Mouse (Mus musculus) limb, embryonic 12.5 days (tissue): ENCODE results near the gene Lif. TPM values are rescaled to one million over a fixed set of nuclear protein-coding genes. Genes with fewer than 3 reads are reported as not detected.

Experiments
- ATAC-seq: fragments of 200-750 bp; cut with Nextera tagmentation; 2 replicates; pipeline ENCODE4 v1.8.0; 2017; ENCODE audit warnings: low read depth, moderate TSS enrichment; ENCODE audit not compliant: insufficient number of reproducible peaks, insufficient read depth, low FRiP score, low TSS enrichment
- H3K27ac ChIP-seq: fragments of 300-500 bp; sonication (generic); 2 replicates; pipeline ENCODE4 v1.5.1; 2016; ENCODE audit warnings: mild to moderate bottlenecking, moderate library complexity
- H3K27me3 ChIP-seq: fragments of 300-500 bp; sonication (generic); 2 replicates; pipeline ENCODE4 v1.6.1; 2016; ENCODE audit warnings: mild to moderate bottlenecking, moderate library complexity
- H3K36me3 ChIP-seq: fragments of 300-500 bp; sonication (generic); 2 replicates; pipeline ENCODE4 v1.6.1; 2016; ENCODE audit warnings: mild to moderate bottlenecking, moderate library complexity
- H3K4me1 ChIP-seq: fragments of 300-500 bp; sonication (generic); replicated peaks from 2 replicates; pipeline ENCODE4 v1.6.1; 2016
- H3K4me2 ChIP-seq: fragments of 300-500 bp; sonication (generic); 2 replicates; pipeline ENCODE4 v1.6.1; 2016; ENCODE audit warnings: mild to moderate bottlenecking, moderate library complexity
- H3K4me3 ChIP-seq: fragments of 300-500 bp; sonication (generic); replicated peaks from 2 replicates; pipeline ENCODE4 v1.5.1; 2016; ENCODE audit warnings: mild to moderate bottlenecking
- H3K9ac ChIP-seq: fragments of 300-500 bp; sonication (generic); replicated peaks from 2 replicates; pipeline ENCODE4 v1.6.1; 2016; ENCODE audit warnings: mild to moderate bottlenecking, moderate library complexity
- H3K9me3 ChIP-seq: fragments of 300-500 bp; sonication (generic); 2 replicates; pipeline ENCODE4 v1.6.1; 2016; ENCODE audit warnings: mild to moderate bottlenecking, moderate library complexity
- WGBS: fragments of 180-500 bp; shearing (Covaris S2); methylation state at CpG from one replicate; pipeline ENCODE4 v1.1.7; 2016; 5-methylcytosine and 5-hydroxymethylcytosine counted together
- polyA plus RNA-seq: library from polyadenylated mRNA; unstranded; fragments of >200 nt; fragmentation: Nextera tagmentation; extraction: Ambion mirVana; gene quantifications from 2 replicates; pipeline ENCODE4 v1.2.1, GENCODE M21; 2016

Lif gene
- polyA plus RNA-seq, 1 experiment from 2014 or later: 0.05 TPM

DNA sequence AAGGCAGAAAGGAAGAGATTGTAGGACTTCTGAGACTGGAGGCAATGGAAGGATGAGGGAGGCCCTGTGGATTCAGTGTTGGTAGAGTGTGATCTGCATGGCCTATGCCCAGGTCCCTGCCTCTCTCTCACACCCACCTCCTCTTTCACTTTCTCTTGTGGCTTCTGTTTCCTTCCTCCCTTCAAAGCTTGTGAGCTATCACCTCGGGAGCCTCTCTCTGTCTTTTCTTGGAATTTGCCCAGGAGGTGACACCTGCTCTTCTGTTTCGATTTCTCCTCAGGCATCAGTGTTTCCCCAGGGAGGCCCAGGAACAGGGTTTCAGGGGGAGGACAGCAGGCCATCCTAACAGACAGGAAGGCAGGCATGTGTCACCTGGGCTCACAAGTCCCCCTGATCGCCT, 31.9 kb downstream of the Lif start:
- Histone ChIP-seq H3K27me3 (peaks cover 8% of the 10 kb centered on the region; the same call in 1 of the 2 replicates), H3K9ac (no peak overlapping the region), H3K4me2 (no peak overlapping the region), H3K4me1 (no peaks in the 10 kb centered on the region), H3K27ac (no peak overlapping the region), H3K36me3 (no peaks in the 10 kb centered on the region), H3K9me3 (no peaks in the 10 kb centered on the region), H3K4me3 (no peak overlapping the region)
- no peak for ATAC-seq
- WGBS: 58% methylated on average over 3 of the region's 3 CpGs

DNA sequence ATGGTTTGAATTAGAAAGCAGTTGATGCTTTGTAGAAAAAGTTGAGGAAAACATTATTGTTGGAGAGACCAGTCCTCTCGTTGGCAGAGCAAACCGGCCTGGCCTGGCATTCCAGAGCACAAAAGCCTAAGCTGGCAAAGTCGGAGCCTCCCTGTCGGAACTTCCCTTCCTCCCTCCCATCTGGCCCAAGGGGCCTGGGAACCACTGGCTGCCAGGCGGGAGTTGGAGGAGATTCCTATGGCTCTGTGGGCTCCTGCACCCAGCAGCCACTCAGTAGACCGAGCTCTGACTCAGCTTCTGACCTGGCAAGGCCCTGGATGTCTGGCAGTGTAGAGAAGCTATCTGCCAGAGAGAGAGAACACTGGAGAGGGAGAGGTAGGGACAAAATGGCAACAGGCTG, 34.3 kb downstream of the Lif start:
- Histone ChIP-seq H3K9me3 (no peaks in the 10 kb centered on the region), H3K4me3 (no peak overlapping the region), H3K4me2 (no peak overlapping the region), H3K27ac (no peak overlapping the region), H3K36me3 (no peaks in the 10 kb centered on the region), H3K27me3 (peaks cover 15% of the 10 kb centered on the region; the same call in 1 of the 2 replicates), H3K4me1 (peaks cover 7% of the 10 kb centered on the region), H3K9ac (no peak overlapping the region)
- no peak for ATAC-seq
- 76% methylated on average over 6 of the region's 6 CpGs for WGBS

DNA sequence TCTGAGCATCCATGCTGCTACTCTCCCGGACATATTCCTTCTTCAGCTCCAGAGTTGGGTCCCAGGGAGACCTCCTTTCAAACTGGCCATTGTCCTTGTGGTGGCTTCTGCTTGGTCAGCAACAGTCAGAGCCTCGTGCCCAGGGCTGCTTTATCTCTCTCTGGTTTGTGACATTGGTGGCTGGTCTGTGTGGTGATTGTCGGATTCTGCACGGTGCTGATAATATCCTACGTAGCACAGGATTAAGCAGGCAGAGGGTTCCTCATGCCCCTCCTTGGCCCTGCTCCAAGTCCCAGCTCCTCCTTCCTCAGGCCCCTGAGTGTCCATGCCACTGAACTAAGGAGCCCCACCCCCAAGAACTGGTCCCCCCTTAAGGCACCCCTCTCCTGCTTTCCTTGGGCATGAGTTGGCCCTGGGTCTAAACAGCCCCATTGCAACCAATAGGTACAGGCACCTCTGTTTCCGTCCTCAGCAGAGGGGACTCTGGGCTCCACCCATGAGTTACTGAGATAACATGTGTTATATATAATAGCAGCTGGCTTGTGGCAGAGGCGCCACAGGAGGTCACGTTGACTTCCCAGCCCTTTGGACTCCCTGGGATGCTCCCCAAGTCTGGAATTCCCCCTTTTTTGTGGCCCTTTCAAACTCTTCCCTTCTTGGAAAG, 35.0 kb downstream of the Lif start:
- no peak for ATAC-seq
- H3K27me3 ChIP-seq: peaks cover 15% of the 10 kb centered on the region; the same call in 1 of the 2 replicates
- H3K4me1 ChIP-seq: peaks cover 7% of the 10 kb centered on the region
- no peaks in the 10 kb centered on the region for H3K36me3 ChIP-seq
- H3K4me3 ChIP-seq: no peak overlapping the region
- no peak overlapping the region for H3K4me2 ChIP-seq
- H3K9ac ChIP-seq: no peak overlapping the region
- no peak overlapping the region for H3K27ac ChIP-seq
- 70% methylated on average over 8 of the region's 8 CpGs for WGBS
- no peaks in the 10 kb centered on the region for H3K9me3 ChIP-seq

DNA sequence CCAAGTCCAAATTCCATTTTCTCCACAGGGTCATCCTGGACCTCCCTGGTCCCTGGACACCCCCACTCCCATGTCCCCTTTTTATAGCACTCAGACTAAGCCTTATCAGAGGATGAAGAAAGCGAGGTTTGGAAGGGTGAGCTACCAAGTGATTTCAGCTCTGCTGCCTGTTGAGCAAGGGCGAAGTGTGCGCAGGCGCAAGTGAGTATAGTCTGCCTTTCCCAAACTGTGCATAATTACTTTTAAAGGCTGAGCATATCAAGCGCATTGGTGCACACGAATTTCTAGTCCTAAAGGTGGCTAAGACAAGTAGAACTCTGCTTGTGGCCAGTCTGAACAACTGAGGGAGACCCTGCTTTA, 35.5 kb downstream of the Lif start:
- Histone ChIP-seq H3K9ac (no peak overlapping the region), H3K36me3 (no peaks in the 10 kb centered on the region), H3K27ac (no peak overlapping the region), H3K4me3 (no peak overlapping the region), H3K9me3 (no peaks in the 10 kb centered on the region), H3K27me3 (peaks cover 15% of the 10 kb centered on the region; the same call in 1 of the 2 replicates), H3K4me2 (no peak overlapping the region), H3K4me1 (peaks cover 7% of the 10 kb centered on the region)
- 87% methylated on average over 6 of the region's 6 CpGs for WGBS
- no peak for ATAC-seq

DNA sequence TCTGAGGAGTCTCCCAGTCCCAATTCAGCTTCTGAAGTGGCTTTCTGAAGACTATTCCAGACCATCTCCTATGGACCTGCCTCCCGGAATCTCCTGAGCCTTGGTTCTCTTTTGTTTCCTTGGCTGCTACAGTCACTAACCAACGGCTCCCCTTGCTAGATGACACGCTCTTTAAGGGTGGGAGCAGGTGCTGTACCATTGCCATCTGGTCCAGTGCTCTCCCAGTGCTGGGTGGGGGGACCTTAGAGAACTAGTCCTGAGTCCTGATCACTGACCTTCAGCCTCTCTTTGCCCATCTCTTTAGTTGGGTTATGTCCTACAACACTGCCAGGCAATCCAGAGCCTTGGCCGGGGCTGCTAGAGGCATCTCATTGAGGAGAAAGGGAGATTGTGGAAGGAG, 36.1 kb downstream of the Lif start:
- ATAC-seq: no peak
- WGBS: 80% methylated on average over 4 of the region's 4 CpGs
- Histone ChIP-seq H3K4me3 (no peak overlapping the region), H3K27ac (no peak overlapping the region), H3K27me3 (peaks cover 15% of the 10 kb centered on the region; the same call in 1 of the 2 replicates), H3K4me2 (no peak overlapping the region), H3K9ac (no peak overlapping the region), H3K4me1 (peaks cover 9% of the 10 kb centered on the region), H3K36me3 (no peaks in the 10 kb centered on the region), H3K9me3 (no peaks in the 10 kb centered on the region)

DNA sequence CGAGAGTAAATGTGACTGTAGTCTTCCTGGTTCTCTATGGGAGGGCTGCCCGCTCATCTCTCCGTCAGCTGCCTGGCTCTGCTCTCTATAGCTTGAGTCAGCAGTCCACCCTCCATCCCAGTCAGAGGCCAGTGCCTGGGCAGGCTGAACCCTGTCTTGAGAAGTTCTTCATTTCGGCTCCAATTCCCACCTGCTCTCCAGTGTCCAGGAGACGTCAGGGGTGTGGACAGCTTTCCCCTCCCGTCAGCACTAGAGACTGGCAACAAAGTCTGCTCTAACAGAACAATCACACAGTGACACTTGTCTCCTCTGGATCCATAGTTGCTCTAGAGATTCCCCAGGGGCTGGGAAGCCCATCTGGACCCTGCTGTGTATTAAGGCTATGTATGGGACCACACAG, 36.7 kb downstream of the Lif start:
- Histone ChIP-seq H3K27ac (no peak overlapping the region), H3K9ac (no peak overlapping the region), H3K9me3 (no peaks in the 10 kb centered on the region), H3K27me3 (peaks cover 15% of the 10 kb centered on the region; the same call in 1 of the 2 replicates), H3K4me3 (no peak overlapping the region), H3K4me2 (no peak overlapping the region), H3K4me1 (peaks cover 14% of the 10 kb centered on the region), H3K36me3 (no peaks in the 10 kb centered on the region)
- ATAC-seq: no peak
- 83% methylated on average over 6 of the region's 6 CpGs for WGBS

DNA sequence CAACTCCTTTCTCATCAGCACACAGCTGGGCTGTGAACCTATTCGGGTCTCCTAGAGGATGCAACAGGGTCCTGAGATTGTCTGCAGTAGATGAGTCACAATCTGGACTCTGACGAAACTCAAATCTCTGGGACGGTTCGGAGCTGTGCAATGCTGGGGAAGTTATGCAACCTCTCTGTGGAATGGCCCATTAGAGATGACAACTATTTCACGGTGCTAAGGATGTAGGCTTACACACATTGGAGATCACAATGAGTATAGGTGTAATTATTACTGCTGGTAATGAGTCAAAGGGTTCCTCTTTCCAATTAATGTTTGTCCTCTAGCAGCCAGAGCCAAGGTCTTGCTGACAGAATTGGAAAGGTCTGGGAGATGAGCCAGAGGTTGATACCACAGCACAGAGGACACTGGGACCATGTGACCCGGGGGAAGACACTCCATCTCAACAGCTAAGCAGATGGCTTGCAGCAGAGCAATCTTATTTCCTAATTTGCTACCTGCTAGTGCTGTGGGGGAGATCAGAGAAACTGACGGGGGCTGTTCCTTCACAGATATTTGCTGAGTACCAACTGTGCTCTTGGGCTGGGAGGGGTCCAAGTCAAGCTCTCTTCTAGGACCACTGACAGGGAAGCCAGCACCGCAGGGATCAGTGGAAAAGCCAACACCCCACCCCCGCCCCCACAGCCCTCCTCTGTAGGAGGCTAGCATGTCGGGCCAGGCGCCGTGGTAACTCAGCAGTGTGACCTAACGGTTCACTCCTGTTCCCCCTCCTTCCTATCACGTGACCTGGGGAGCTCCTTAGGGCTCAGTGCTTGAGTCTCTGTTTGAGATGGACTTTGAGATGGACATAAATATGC, 37.4 kb downstream of the Lif start:
- H3K4me1 ChIP-seq: peaks cover 20% of the 10 kb centered on the region
- ATAC-seq: no peak
- H3K4me2 ChIP-seq: 0 out of 2 replicates have a peak overlapping the region, but pooled peaks have one; percentile 15
- H3K27me3 ChIP-seq: peaks cover 15% of the 10 kb centered on the region; the same call in 1 of the 2 replicates
- no peak overlapping the region for H3K27ac ChIP-seq
- no peaks in the 10 kb centered on the region for H3K9me3 ChIP-seq
- no peaks in the 10 kb centered on the region for H3K36me3 ChIP-seq
- H3K4me3 ChIP-seq: no peak overlapping the region
- 39% methylated on average over 14 of the region's 14 CpGs for WGBS
- H3K9ac ChIP-seq: no peak overlapping the region

DNA sequence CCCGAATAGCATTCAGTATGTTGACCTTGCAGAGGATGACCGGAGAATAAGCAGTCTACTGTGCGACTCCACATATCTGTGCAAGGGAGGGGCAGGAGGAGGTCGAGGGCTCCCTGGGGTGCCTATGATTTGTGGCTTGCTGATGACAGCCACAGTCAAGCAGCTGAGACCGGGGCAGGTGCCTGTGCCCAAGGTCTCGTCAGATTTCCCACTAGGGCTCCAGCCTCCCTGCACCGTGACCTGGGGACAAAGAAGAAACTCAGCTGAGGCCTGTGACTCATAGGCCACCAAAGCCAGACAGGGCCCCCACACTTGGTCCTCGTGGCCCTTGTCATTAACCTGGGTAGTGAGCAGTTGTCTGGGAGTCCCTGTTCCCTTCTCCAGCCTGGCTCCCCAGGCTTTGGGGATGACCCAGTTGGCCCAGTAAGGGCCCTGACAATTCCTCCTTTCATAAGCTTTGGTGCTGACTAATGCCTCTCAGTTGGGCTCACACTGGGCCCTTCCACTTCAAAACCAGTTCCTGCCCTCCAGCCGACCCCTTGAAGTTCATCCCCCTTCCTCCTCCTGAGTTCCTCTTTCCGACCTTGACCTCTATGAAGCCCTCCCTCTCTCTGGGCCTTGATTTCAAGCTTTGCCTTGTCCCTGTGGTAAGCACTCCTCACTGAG, 39.4 kb downstream of the Lif start:
- 0 out of 2 replicates have a peak, but pooled peaks cover 15% of the 10 kb centered on the region for H3K27me3 ChIP-seq
- no peak overlapping the region for H3K27ac ChIP-seq
- 69% methylated on average over 10 of the region's 10 CpGs for WGBS
- H3K4me2 ChIP-seq: no peak overlapping the region
- no peaks in the 10 kb centered on the region for H3K9me3 ChIP-seq
- H3K4me1 ChIP-seq: peaks cover 23% of the 10 kb centered on the region
- H3K4me3 ChIP-seq: no peak overlapping the region
- ATAC-seq: no peak
- no peak overlapping the region for H3K9ac ChIP-seq
- no peaks in the 10 kb centered on the region for H3K36me3 ChIP-seq

DNA sequence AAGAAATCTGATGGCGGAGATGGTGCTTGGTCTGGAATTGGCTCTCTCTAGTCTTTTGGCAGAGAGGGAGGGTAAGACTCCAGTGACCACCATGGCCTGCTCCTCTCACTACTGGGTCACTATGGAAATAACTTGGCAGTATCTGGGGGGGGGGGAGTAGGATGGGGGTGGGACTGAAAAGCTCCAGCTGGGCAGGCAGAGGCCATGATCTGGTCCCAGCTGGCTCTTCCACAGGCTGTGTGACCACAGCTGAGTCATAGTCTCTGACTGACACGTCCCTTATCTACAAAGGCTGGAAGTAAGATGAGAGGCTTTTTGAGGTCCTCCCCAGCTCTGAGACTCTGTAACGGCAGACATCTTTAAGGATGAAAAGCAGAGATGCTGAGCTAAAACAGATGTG, 40.4 kb downstream of the Lif start:
- Histone ChIP-seq H3K9me3 (no peaks in the 10 kb centered on the region), H3K9ac (no peak overlapping the region), H3K27me3 (0 out of 2 replicates have a peak, but pooled peaks cover 15% of the 10 kb centered on the region), H3K4me2 (no peak overlapping the region), H3K4me1 (peaks cover 29% of the 10 kb centered on the region), H3K4me3 (no peak overlapping the region), H3K27ac (no peak overlapping the region), H3K36me3 (no peaks in the 10 kb centered on the region)
- ATAC-seq: no peak
- 55% methylated on average over 3 of the region's 3 CpGs for WGBS

DNA sequence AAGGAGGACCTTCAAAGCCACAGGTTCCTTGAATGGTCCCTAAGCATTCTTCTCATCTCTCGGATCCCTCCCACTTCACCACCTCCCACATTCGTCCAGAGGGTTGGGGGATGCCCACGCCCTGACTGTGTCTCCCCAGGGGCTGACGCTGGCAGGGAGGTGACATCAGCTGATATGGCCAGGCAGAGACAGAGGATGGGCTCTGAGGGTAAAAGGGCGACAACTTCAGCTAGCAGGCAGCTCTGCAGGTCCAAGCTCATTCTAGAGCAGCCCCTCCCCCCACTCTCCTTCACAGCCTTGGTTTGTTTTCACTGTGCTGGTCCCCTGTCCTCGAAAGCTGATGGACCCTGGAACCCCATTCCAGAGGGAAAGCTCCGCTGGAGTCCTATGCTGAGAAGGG, 41.3 kb downstream of the Lif start:
- H3K4me3 ChIP-seq: no peak overlapping the region
- WGBS: 38% methylated on average over 7 of the region's 7 CpGs
- H3K4me1 ChIP-seq: peaks cover 34% of the 10 kb centered on the region
- no peaks in the 10 kb centered on the region for H3K9me3 ChIP-seq
- ATAC-seq: no peak
- H3K27ac ChIP-seq: no peak overlapping the region
- H3K36me3 ChIP-seq: no peaks in the 10 kb centered on the region
- H3K9ac ChIP-seq: no peak overlapping the region
- H3K4me2 ChIP-seq: no peak overlapping the region
- 0 out of 2 replicates have a peak, but pooled peaks cover 14% of the 10 kb centered on the region for H3K27me3 ChIP-seq

DNA sequence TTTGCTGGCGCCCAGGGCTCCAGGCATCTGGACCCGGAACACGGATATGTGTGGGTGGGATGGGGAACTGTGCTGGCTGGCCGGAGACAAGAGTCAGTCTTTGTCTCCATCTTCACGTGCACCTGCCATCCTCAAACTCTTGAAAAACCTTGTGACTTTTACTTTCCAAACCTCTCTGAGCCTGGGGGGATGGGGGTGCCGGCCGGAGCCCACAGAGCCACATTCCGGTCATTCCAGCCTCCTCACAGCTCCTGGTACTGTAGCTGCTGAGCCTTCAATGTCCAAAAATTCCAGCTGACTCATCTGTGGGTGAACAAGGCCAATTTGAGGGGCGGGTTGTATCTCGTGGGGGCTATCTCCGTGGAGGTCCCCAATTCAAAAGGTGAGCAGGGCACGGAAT, 41.8 kb downstream of the Lif start:
- no peak overlapping the region for H3K4me2 ChIP-seq

More for the DNA sequence above, 41.8 kb downstream of the Lif start:
- H3K4me3 ChIP-seq: no peak overlapping the region
- no peak for ATAC-seq
- H3K36me3 ChIP-seq: no peaks in the 10 kb centered on the region
- 0 out of 2 replicates have a peak, but pooled peaks cover 8% of the 10 kb centered on the region for H3K27me3 ChIP-seq
- no peak overlapping the region for H3K9ac ChIP-seq
- H3K4me1 ChIP-seq: peaks cover 34% of the 10 kb centered on the region
- H3K27ac ChIP-seq: no peak overlapping the region
- WGBS: 47% methylated on average over 12 of the region's 12 CpGs
- H3K9me3 ChIP-seq: no peaks in the 10 kb centered on the region
